10 mouse cellular contexts compared by ENCODE assay signal in genomic region chr17:34813747-34814146, GRCm38 (mm10). TPM values are rescaled to one million over a fixed set of nuclear protein-coding genes. Genes with fewer than 3 reads are reported as not detected.
DNase-seq lines count a peak whose midpoint lies in the region; ATAC-seq and TF ChIP-seq lines count a peak whose summit lies in the region.
"Not testable (repeated sequence)": the region's sequence is repeated elsewhere in the genome, so short reads cannot be mapped to it uniquely, and the experiment has no call there.
"Had no signal": no experiment of that assay in that cellular context is flagged by ENCODE, and none has a peak within 500 bp of the region (broad histone marks: within the 10 kb centered on the region; RNA-seq: fewer than 3 reads in every experiment).

No protein-coding gene starts in this region.

- intact Hi-C loops in left cerebral cortex, adult 2 months (cut with DNase I): loop anchor here (5.0 kb wide), 1 partner anchor 161 kb away; no protein-coding TSS in a partner anchor

- peak; percentile 63 for DNase-seq in R1 (ENCODE audit: low read depth, low spot score)
- DNase-seq in cerebellum, adult 11 months: peak; percentile 24
- peak; percentile 42 for DNase-seq in hindbrain, embryonic 11.5 days (ENCODE audit: low spot score)
- DNase-seq in left cerebral cortex, adult 2 months (ENCODE audit: extremely low spot score in 1 of 2, low spot score in 2 of 2): peak; percentile 33 to 57
- DNase-seq in midbrain, embryonic 11.5 days (ENCODE audit: low spot score, missing footprints): peak; percentile 87
- DNase-seq in spleen, adult 2 months (ENCODE audit: low read depth in 1 of 2, low spot score in 2 of 2): not testable (repeated sequence)

- not testable (repeated sequence) for H3K4me3 ChIP-seq in hindbrain, embryonic 11.5 days (ENCODE audit: low read depth, low read length); left cerebral cortex, adult 2 months; midbrain, embryonic 11.5 days (ENCODE audit: low read depth, low read length); spleen, adult 2 months (ENCODE audit: extremely low read depth, insufficient read depth, insufficient read length)

- not testable (repeated sequence) for H3K27ac ChIP-seq in hindbrain, embryonic 11.5 days (ENCODE audit: low read depth, low read length); left cerebral cortex, adult 2 months; midbrain, embryonic 11.5 days (ENCODE audit: low read depth, low read length); spleen, adult 2 months (ENCODE audit: insufficient read depth, low read length)

- 0 out of 2 replicates have a peak, but pooled peaks have one; percentile 27 for ATAC-seq in erythroid progenitor cell, adult 5-6 weeks (replicated peaks; ENCODE audit: low FRiP score, poor library complexity, severe bottlenecking)
- ATAC-seq in hindbrain, embryonic 11.5 days (ENCODE audit: low FRiP score); midbrain, embryonic 11.5 days (ENCODE audit: low FRiP score): not testable (repeated sequence)

- 62% methylated on average over 12 of the region's 12 CpGs for WGBS in hindbrain, embryonic 11.5 days
- WGBS in midbrain, embryonic 11.5 days: 64% methylated on average over 12 of the region's 12 CpGs
- WGBS in spleen, adult 2 months: 72% methylated on average over 12 of the region's 12 CpGs

- TF ChIP-seq POLR2A in spleen, adult 2 months (IDR thresholded peaks at IDR 0.05; ENCODE audit: low read depth, low read length): not testable (repeated sequence)

- H3K27me3 ChIP-seq in hindbrain, embryonic 11.5 days (ENCODE audit: control insufficient read depth, insufficient read depth, low read length); midbrain, embryonic 11.5 days (ENCODE audit: control insufficient read depth, insufficient read depth, low read length); spleen, adult 2 months (ENCODE audit: control insufficient read depth, insufficient read depth, low read length): not testable (repeated sequence)

- H3K4me2 ChIP-seq in hindbrain, embryonic 11.5 days (replicated peaks; ENCODE audit: low read depth, low read length); midbrain, embryonic 11.5 days: not testable (repeated sequence)

- not testable (repeated sequence) for H3K9me3 ChIP-seq in hindbrain, embryonic 11.5 days (ENCODE audit: control insufficient read depth, low read length); midbrain, embryonic 11.5 days (ENCODE audit: control insufficient read depth, low read length)

- not testable (repeated sequence) for H3K4me1 ChIP-seq in hindbrain, embryonic 11.5 days (replicated peaks; ENCODE audit: control insufficient read depth, insufficient read depth, low read length); midbrain, embryonic 11.5 days (ENCODE audit: control insufficient read depth, insufficient read depth, low read length); spleen, adult 2 months (ENCODE audit: control insufficient read depth, insufficient read depth, insufficient read length)

- H3K9ac ChIP-seq in hindbrain, embryonic 11.5 days (ENCODE audit: low read depth, low read length); midbrain, embryonic 11.5 days (ENCODE audit: low read length): not testable (repeated sequence)

- TF ChIP-seq CTCF in left cerebral cortex, adult 2 months (IDR thresholded peaks at IDR 0.05): peak; percentile 82
- peak; percentile 74 for TF ChIP-seq CTCF in spleen, adult 2 months (IDR thresholded peaks at IDR 0.05; ENCODE audit: extremely low read depth, insufficient read depth, insufficient read length, insufficient replicate concordance)

- not testable (repeated sequence) for H3K36me3 ChIP-seq in hindbrain, embryonic 11.5 days (ENCODE audit: control insufficient read depth, insufficient read depth, low read length); midbrain, embryonic 11.5 days (ENCODE audit: control insufficient read depth, insufficient read depth, low read length); spleen, adult 2 months (ENCODE audit: control insufficient read depth, insufficient read depth, low read length)

RNA-seq across cellular contexts. Expression of gene Cyp21a1, which starts 9.4 kb away (rescaled TPM):
- not detected in 2 replicates for total RNA-seq in erythroid progenitor cell, adult 5-6 weeks (2015; ENCODE audit: low replicate concordance)
- not detected in 2 replicates for total RNA-seq in erythroid progenitor cell, adult 5-6 weeks (2017; ENCODE audit: low replicate concordance)
- polyA plus RNA-seq in hindbrain, embryonic 11.5 days (2014; fragmentation: Nextera tagmentation; extraction: Ambion mirVana): not detected in 2 replicates
- total RNA-seq in left cerebral cortex, adult 2 months (2021): not detected
- not detected in 2 replicates for polyA plus RNA-seq in midbrain, embryonic 11.5 days (2014; fragmentation: Nextera tagmentation; extraction: Ambion mirVana)
- 3.7 and 5.4 TPM in 2 replicates for polyA plus RNA-seq in spleen, adult 2 months (2012; rRNA removed)
- total RNA-seq: layer of hippocampus, postnatal 14 days had no signal
- polyA plus RNA-seq: hindbrain, embryonic 16.5 days; lung, embryonic 15.5 days had no signal

RNA-seq across cellular contexts. Expression of gene Stk19, which starts 23.0 kb away (rescaled TPM):
- total RNA-seq in erythroid progenitor cell, adult 5-6 weeks (2015; ENCODE audit: low replicate concordance): 12.6 and 18.0 TPM in 2 replicates
- 20.5 and 22.2 TPM in 2 replicates for total RNA-seq in erythroid progenitor cell, adult 5-6 weeks (2017; ENCODE audit: low replicate concordance)
- 21.7 and 22.7 TPM in 2 replicates for polyA plus RNA-seq in hindbrain, embryonic 11.5 days (2014; fragmentation: Nextera tagmentation; extraction: Ambion mirVana)
- 10 to 100 TPM; 54.8 to 61.5 TPM for total RNA-seq in left cerebral cortex, adult 2 months (2021)
- polyA plus RNA-seq in midbrain, embryonic 11.5 days (2014; fragmentation: Nextera tagmentation; extraction: Ambion mirVana): 20.2 and 21.5 TPM in 2 replicates
- 31.6 and 37.7 TPM in 2 replicates for polyA plus RNA-seq in spleen, adult 2 months (2012; rRNA removed)

RNA-seq across cellular contexts. Expression of gene Dxo, which starts 23.1 kb away (rescaled TPM):
- total RNA-seq in erythroid progenitor cell, adult 5-6 weeks (2015; ENCODE audit: low replicate concordance): 49.4 and 52.0 TPM in 2 replicates
- 13.4 and 26.7 TPM in 2 replicates for total RNA-seq in erythroid progenitor cell, adult 5-6 weeks (2017; ENCODE audit: low replicate concordance)
- 58.6 and 64.9 TPM in 2 replicates for polyA plus RNA-seq in hindbrain, embryonic 11.5 days (2014; fragmentation: Nextera tagmentation; extraction: Ambion mirVana)
- total RNA-seq in left cerebral cortex, adult 2 months (2021): 10 to 100 TPM; 33.6 to 41.4 TPM
- polyA plus RNA-seq in midbrain, embryonic 11.5 days (2014; fragmentation: Nextera tagmentation; extraction: Ambion mirVana): 60.7 and 64.8 TPM in 2 replicates
- 54.2 and 68.3 TPM in 2 replicates for polyA plus RNA-seq in spleen, adult 2 months (2012; rRNA removed)

RNA-seq across cellular contexts. Expression of gene Skiv2l, which starts 36.3 kb away (rescaled TPM):
- 11.3 and 25.6 TPM in 2 replicates for total RNA-seq in erythroid progenitor cell, adult 5-6 weeks (2015; ENCODE audit: low replicate concordance)
- total RNA-seq in erythroid progenitor cell, adult 5-6 weeks (2017; ENCODE audit: low replicate concordance): 48.5 and 60.0 TPM in 2 replicates
- 26.9 and 29.9 TPM in 2 replicates for polyA plus RNA-seq in hindbrain, embryonic 11.5 days (2014; fragmentation: Nextera tagmentation; extraction: Ambion mirVana)
- 10 to 100 TPM; 70.1 to 70.4 TPM for total RNA-seq in left cerebral cortex, adult 2 months (2021)
- 30.7 and 36.2 TPM in 2 replicates for polyA plus RNA-seq in midbrain, embryonic 11.5 days (2014; fragmentation: Nextera tagmentation; extraction: Ambion mirVana)
- 81.7 and 110 TPM in 2 replicates for polyA plus RNA-seq in spleen, adult 2 months (2012; rRNA removed)

RNA-seq across cellular contexts. Expression of gene Nelfe, which starts 36.4 kb away (rescaled TPM):
- total RNA-seq in erythroid progenitor cell, adult 5-6 weeks (2015; ENCODE audit: low replicate concordance): 31.9 and 52.3 TPM in 2 replicates
- total RNA-seq in erythroid progenitor cell, adult 5-6 weeks (2017; ENCODE audit: low replicate concordance): 18.5 and 30.7 TPM in 2 replicates
- 117 and 138 TPM in 2 replicates for polyA plus RNA-seq in hindbrain, embryonic 11.5 days (2014; fragmentation: Nextera tagmentation; extraction: Ambion mirVana)
- 10 to 100 TPM; 35.3 to 40.3 TPM for total RNA-seq in left cerebral cortex, adult 2 months (2021)
- 117 and 125 TPM in 2 replicates for polyA plus RNA-seq in midbrain, embryonic 11.5 days (2014; fragmentation: Nextera tagmentation; extraction: Ambion mirVana)
- polyA plus RNA-seq in spleen, adult 2 months (2012; rRNA removed): 14.1 and 15.0 TPM in 2 replicates
